Mouse (Mus musculus) G1E (cell line): ENCODE measurements at regions not wholly inside any gene's neighbourhood (a gene's known extent, or its start where the extent isn't known, plus 50 kb on each side); places are given as distances from the start of the nearest gene placed in this dataset.

ENCODE experiments used
- CTCF ChIP-seq: IDR thresholded peaks from 2 replicates; pipeline ENCODE4 v1.5.1; 2012; ENCODE audit warnings: low read depth, low read length, inconsistent platforms, mixed read lengths
- GATA1 ChIP-seq: IDR thresholded peaks from 2 replicates; pipeline ENCODE4 v1.6.1; 2012; ENCODE audit warnings: borderline replicate concordance, low read length, inconsistent platforms, mixed read lengths
- GATA2 ChIP-seq: IDR thresholded peaks from 2 replicates; pipeline ENCODE4 v1.6.1; 2012; ENCODE audit warnings: low read depth, low read length, inconsistent platforms, borderline replicate concordance
- TAL1 ChIP-seq: conservative IDR thresholded peaks from 2 replicates; pipeline ENCODE4 v1.6.1; 2012; ENCODE audit warnings: low read depth, low read length, inconsistent platforms, mixed read lengths

- TF ChIP-seq CTCF (no peak), TAL1 (no peak), GATA1 (no peak), GATA2 (no peak)
These were observed 88.2 kb downstream of the Hif1an start for GRCm38 (mm10) chr19:44650841-44651240.
